Mouse (Mus musculus): ENCODE measurements around the gene Pcsk1n. TPM values are rescaled to one million over a fixed set of nuclear protein-coding genes. Genes with fewer than 3 reads are reported as not detected.
"Not testable (repeated sequence)": the region's sequence is repeated elsewhere in the genome, so short reads cannot be mapped to it uniquely, and the experiment has no call there.

The Pcsk1n gene
- polyA plus RNA-seq, 1 experiment from 2014 or later: 151 TPM

DNA sequence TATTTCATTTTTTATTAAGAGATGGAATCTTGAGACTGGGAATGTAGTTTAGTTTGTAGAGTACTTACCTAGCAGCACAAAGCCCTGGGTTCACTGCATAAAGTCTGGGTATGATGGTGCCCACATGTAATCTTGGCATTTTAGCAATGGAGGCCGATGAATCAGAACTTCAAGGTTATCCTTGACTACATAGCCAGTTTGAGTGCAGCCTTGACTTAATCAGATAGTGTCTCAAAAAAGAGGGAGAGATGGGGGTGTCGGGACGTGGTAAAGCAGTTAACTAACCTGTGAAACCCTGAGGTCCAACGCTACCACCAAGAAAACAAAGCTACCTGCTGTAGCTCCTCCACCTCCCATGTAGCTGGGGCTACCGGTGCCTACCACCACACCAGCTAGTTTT is 15.2 kb upstream of the Pcsk1n start:
- Histone ChIP-seq H3K4me3 (replicated peaks; ENCODE audit: low read length) (no peak overlapping the region), H3K27ac (ENCODE audit: low read length) (no peak overlapping the region), H3K36me3 (ENCODE audit: control insufficient read depth, insufficient read depth) (no peaks in the 10 kb centered on the region), H3K9me3 (ENCODE audit: control insufficient read depth, low read length) (no peaks in the 10 kb centered on the region), H3K27me3 (replicated peaks; ENCODE audit: control insufficient read depth, insufficient read depth, low read length) (no peaks in the 10 kb centered on the region), H3K9ac (replicated peaks; ENCODE audit: low read depth, low read length) (no peak overlapping the region), H3K4me1 (replicated peaks; ENCODE audit: control insufficient read depth, insufficient read depth, low read length) (0 out of 2 replicates have a peak, but pooled peaks cover 3% of the 10 kb centered on the region), H3K4me2 (ENCODE audit: low read length) (no peak overlapping the region)
- 93% methylated on average over 5 of the region's 5 CpGs for WGBS
- no peak for ATAC-seq

DNA sequence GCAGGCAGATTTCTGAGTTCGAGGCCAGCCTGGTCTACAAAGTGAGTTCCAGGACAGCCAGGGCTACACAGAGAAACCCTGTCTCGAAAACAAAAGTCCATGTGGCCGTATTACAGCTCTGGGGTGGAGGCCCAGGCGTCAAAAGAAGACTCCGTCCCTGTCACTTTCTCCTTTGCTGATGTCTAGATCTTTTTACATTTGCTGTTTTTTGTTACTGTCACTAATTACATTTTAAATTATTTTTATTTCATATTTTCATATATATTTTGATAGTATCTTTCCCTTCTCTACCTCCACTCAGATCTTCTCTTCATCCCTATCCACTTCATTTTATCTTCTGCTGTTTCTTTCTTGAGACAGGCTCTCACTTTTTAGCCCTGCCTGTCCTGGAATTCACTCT is 11.9 kb upstream of the Pcsk1n start, which contains the start of gene Gm10491:
Gene Gm10491 (minus strand): TSS at position 101 of the 400 bp plus-strand sequence.
- Histone ChIP-seq H3K9me3 (ENCODE audit: control insufficient read depth, low read length) (no peaks in the 10 kb centered on the region), H3K27me3 (replicated peaks; ENCODE audit: control insufficient read depth, insufficient read depth, low read length) (no peaks in the 10 kb centered on the region), H3K4me1 (replicated peaks; ENCODE audit: control insufficient read depth, insufficient read depth, low read length) (no peaks in the 10 kb centered on the region), H3K27ac (ENCODE audit: low read length) (no peak within 1 kb of the TSS), H3K4me2 (ENCODE audit: low read length) (no peak within 1 kb of the TSS), H3K4me3 (replicated peaks; ENCODE audit: low read length) (no peak within 1 kb of the TSS), H3K36me3 (ENCODE audit: control insufficient read depth, insufficient read depth) (no peaks in the 10 kb centered on the region), H3K9ac (replicated peaks; ENCODE audit: low read depth, low read length) (no peak within 1 kb of the TSS)
- ATAC-seq: no peak
- 90% methylated on average over 4 of the region's 5 CpGs for WGBS

GRCm38 (mm10) chrX:7909242-7909641 is 10.4 kb upstream of the Pcsk1n start, which contains the start of gene Gm10490:
Gm10490 (plus strand) TSS chrX:7909542.
- H3K4me3 ChIP-seq (replicated peaks; ENCODE audit: low read length); H3K9me3 ChIP-seq (ENCODE audit: control insufficient read depth, low read length); H3K27ac ChIP-seq (ENCODE audit: low read length); H3K4me2 ChIP-seq (ENCODE audit: low read length); H3K9ac ChIP-seq (replicated peaks; ENCODE audit: low read depth, low read length); H3K4me1 ChIP-seq (replicated peaks; ENCODE audit: control insufficient read depth, insufficient read depth, low read length); H3K27me3 ChIP-seq (replicated peaks; ENCODE audit: control insufficient read depth, insufficient read depth, low read length); ATAC-seq; H3K36me3 ChIP-seq (ENCODE audit: control insufficient read depth, insufficient read depth): not testable (repeated sequence)
- WGBS: 92% methylated on average over 4 of the region's 4 CpGs

- Histone ChIP-seq H3K27me3 (replicated peaks; ENCODE audit: control insufficient read depth, insufficient read depth, low read length) (no peaks in the 10 kb centered on the region), H3K27ac (ENCODE audit: low read length) (no peak overlapping the region), H3K9ac (replicated peaks; ENCODE audit: low read depth, low read length) (no peak overlapping the region), H3K4me2 (ENCODE audit: low read length) (no peak overlapping the region), H3K4me1 (replicated peaks; ENCODE audit: control insufficient read depth, insufficient read depth, low read length) (no peaks in the 10 kb centered on the region), H3K9me3 (ENCODE audit: control insufficient read depth, low read length) (no peaks in the 10 kb centered on the region), H3K36me3 (ENCODE audit: control insufficient read depth, insufficient read depth) (no peaks in the 10 kb centered on the region), H3K4me3 (replicated peaks; ENCODE audit: low read length) (no peak overlapping the region)
- 46% methylated on average over 6 of the region's 6 CpGs for WGBS
- no peak for ATAC-seq
Observed at GRCm38 (mm10) chrX:7910473-7910872, 9.1 kb upstream of the Pcsk1n start.

- H3K4me2 ChIP-seq (ENCODE audit: low read length); H3K9me3 ChIP-seq (ENCODE audit: control insufficient read depth, low read length); H3K4me1 ChIP-seq (replicated peaks; ENCODE audit: control insufficient read depth, insufficient read depth, low read length); H3K27ac ChIP-seq (ENCODE audit: low read length); H3K4me3 ChIP-seq (replicated peaks; ENCODE audit: low read length); H3K9ac ChIP-seq (replicated peaks; ENCODE audit: low read depth, low read length); ATAC-seq; H3K36me3 ChIP-seq (ENCODE audit: control insufficient read depth, insufficient read depth); H3K27me3 ChIP-seq (replicated peaks; ENCODE audit: control insufficient read depth, insufficient read depth, low read length): not testable (repeated sequence)
- 26% methylated on average over 3 of the region's 3 CpGs for WGBS
Observed at GRCm38 (mm10) chrX:7915669-7916068, 4.0 kb upstream of the Pcsk1n start.

- not testable (repeated sequence) for H3K27ac ChIP-seq (ENCODE audit: low read length); H3K4me3 ChIP-seq (replicated peaks; ENCODE audit: low read length); H3K4me2 ChIP-seq (ENCODE audit: low read length); H3K9me3 ChIP-seq (ENCODE audit: control insufficient read depth, low read length); H3K36me3 ChIP-seq (ENCODE audit: control insufficient read depth, insufficient read depth); H3K27me3 ChIP-seq (replicated peaks; ENCODE audit: control insufficient read depth, insufficient read depth, low read length); H3K9ac ChIP-seq (replicated peaks; ENCODE audit: low read depth, low read length); ATAC-seq; H3K4me1 ChIP-seq (replicated peaks; ENCODE audit: control insufficient read depth, insufficient read depth, low read length)
- WGBS: 76% methylated on average over 6 of the region's 6 CpGs
Observed at GRCm38 (mm10) chrX:7917960-7918359, 1.7 kb upstream of the Pcsk1n start.

- H3K27ac ChIP-seq (ENCODE audit: low read length): no peak overlapping the region
- 11% methylated on average over 45 of the region's 48 CpGs for WGBS
- ATAC-seq: no peak
- peak overlapping the region; percentile 58 for H3K4me2 ChIP-seq (ENCODE audit: low read length)
- peak overlapping the region; percentile 56 for H3K4me3 ChIP-seq (replicated peaks; ENCODE audit: low read length)
- no peaks in the 10 kb centered on the region for H3K36me3 ChIP-seq (ENCODE audit: control insufficient read depth, insufficient read depth)
- H3K27me3 ChIP-seq (replicated peaks; ENCODE audit: control insufficient read depth, insufficient read depth, low read length): peaks cover 3% of the 10 kb centered on the region; the same call in 1 of the 2 replicates
- H3K9me3 ChIP-seq (ENCODE audit: control insufficient read depth, low read length): no peaks in the 10 kb centered on the region
- peak overlapping the region; percentile 53 for H3K9ac ChIP-seq (replicated peaks; ENCODE audit: low read depth, low read length)
- H3K4me1 ChIP-seq (replicated peaks; ENCODE audit: control insufficient read depth, insufficient read depth, low read length): peaks cover 7% of the 10 kb centered on the region
Observed at GRCm38 (mm10) chrX:7922032-7922431, 2.4 kb downstream of the Pcsk1n start.

GRCm38 (mm10) chrX:7926266-7926665 is 6.6 kb downstream of the Pcsk1n start:
- Histone ChIP-seq H3K4me3 (replicated peaks; ENCODE audit: low read length) (no peak overlapping the region), H3K4me2 (ENCODE audit: low read length) (no peak overlapping the region), H3K27me3 (replicated peaks; ENCODE audit: control insufficient read depth, insufficient read depth, low read length) (peaks cover 3% of the 10 kb centered on the region; the same call in 1 of the 2 replicates), H3K27ac (ENCODE audit: low read length) (no peak overlapping the region), H3K4me1 (replicated peaks; ENCODE audit: control insufficient read depth, insufficient read depth, low read length) (peaks cover 7% of the 10 kb centered on the region), H3K9ac (replicated peaks; ENCODE audit: low read depth, low read length) (no peak overlapping the region), H3K36me3 (ENCODE audit: control insufficient read depth, insufficient read depth) (peaks cover 4% of the 10 kb centered on the region), H3K9me3 (ENCODE audit: control insufficient read depth, low read length) (no peaks in the 10 kb centered on the region)
- WGBS: 82% methylated on average over 6 of the region's 6 CpGs
- ATAC-seq: no peak

DNA sequence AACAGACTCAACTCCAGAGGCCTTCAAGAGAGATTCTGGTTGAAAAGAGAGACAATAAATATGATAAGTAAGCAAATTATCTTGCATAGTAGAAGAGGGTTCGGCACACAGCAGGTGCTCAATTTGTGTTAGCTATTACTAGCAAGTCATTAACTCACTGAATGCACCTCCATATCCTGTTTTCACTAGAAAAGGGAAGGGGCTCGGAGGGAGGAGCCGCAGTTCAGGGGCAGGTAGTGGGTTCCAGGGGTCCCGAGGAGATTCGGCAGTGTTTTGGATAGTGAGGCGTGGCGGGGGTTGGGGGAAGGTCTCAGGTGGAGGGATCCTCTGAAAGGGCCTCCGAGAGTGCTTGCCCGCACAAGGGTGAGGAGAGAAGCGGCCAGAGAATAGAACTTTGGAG is 7.5 kb downstream of the Pcsk1n start:
- no peak overlapping the region for H3K4me2 ChIP-seq (ENCODE audit: low read length)
- no peak overlapping the region for H3K27ac ChIP-seq (ENCODE audit: low read length)
- no peak for ATAC-seq
- H3K27me3 ChIP-seq (replicated peaks; ENCODE audit: control insufficient read depth, insufficient read depth, low read length): no peaks in the 10 kb centered on the region
- WGBS: 29% methylated on average over 10 of the region's 10 CpGs
- peaks cover 7% of the 10 kb centered on the region for H3K4me1 ChIP-seq (replicated peaks; ENCODE audit: control insufficient read depth, insufficient read depth, low read length)
- no peaks in the 10 kb centered on the region for H3K9me3 ChIP-seq (ENCODE audit: control insufficient read depth, low read length)
- H3K4me3 ChIP-seq (replicated peaks; ENCODE audit: low read length): no peak overlapping the region
- peaks cover 6% of the 10 kb centered on the region for H3K36me3 ChIP-seq (ENCODE audit: control insufficient read depth, insufficient read depth)
- no peak overlapping the region for H3K9ac ChIP-seq (replicated peaks; ENCODE audit: low read depth, low read length)

GRCm38 (mm10) chrX:7928270-7928790 is 8.7 kb downstream of the Pcsk1n start, which contains the start of gene Eras:
Eras (minus strand) TSS chrX:7928607.
- no peak within 1 kb of the TSS for H3K4me3 ChIP-seq (replicated peaks; ENCODE audit: low read length)
- peaks cover 6% of the 10 kb centered on the region for H3K36me3 ChIP-seq (ENCODE audit: control insufficient read depth, insufficient read depth)
- H3K27me3 ChIP-seq (replicated peaks; ENCODE audit: control insufficient read depth, insufficient read depth, low read length): no peaks in the 10 kb centered on the region
- H3K4me1 ChIP-seq (replicated peaks; ENCODE audit: control insufficient read depth, insufficient read depth, low read length): no peaks in the 10 kb centered on the region
- H3K27ac ChIP-seq (ENCODE audit: low read length): no peak within 1 kb of the TSS
- no peak for ATAC-seq
- no peak within 1 kb of the TSS for H3K9ac ChIP-seq (replicated peaks; ENCODE audit: low read depth, low read length)
- H3K4me2 ChIP-seq (ENCODE audit: low read length): no peak within 1 kb of the TSS
- no peaks in the 10 kb centered on the region for H3K9me3 ChIP-seq (ENCODE audit: control insufficient read depth, low read length)
- 24% methylated on average over 19 of the region's 19 CpGs for WGBS

All from forebrain, embryonic 16.5 days (tissue).